9 mouse cellular contexts compared by ENCODE assay signal in genomic region chr16:4606431-4607084, GRCm38 (mm10). TPM values are rescaled to one million over a fixed set of nuclear protein-coding genes. Genes with fewer than 3 reads are reported as not detected.
DNase-seq lines count a peak whose midpoint lies in the region; ATAC-seq and TF ChIP-seq lines count a peak whose summit lies in the region.
"Had no signal": no experiment of that assay in that cellular context is flagged by ENCODE, and none has a peak within 500 bp of the region (broad histone marks: within the 10 kb centered on the region; RNA-seq: fewer than 3 reads in every experiment).

No protein-coding gene starts in this region.

- no peak overlapping the region for H3K9ac ChIP-seq in CH12.LX (ENCODE audit: insufficient read depth, low read depth)
- H3K9ac ChIP-seq in forebrain, postnatal 0 days, result peak overlapping the region; percentile 22; the same call in 1 of the 2 replicates
- peak overlapping the region; percentile 10; the same call in 1 of the 2 replicates for H3K9ac ChIP-seq in hindbrain, embryonic 12.5 days
- H3K9ac ChIP-seq in limb, embryonic 14.5 days (ENCODE audit: low read depth, low read length, severe bottlenecking), result no peak overlapping the region
- H3K9ac ChIP-seq in midbrain, embryonic 15.5 days, result no peak overlapping the region

- H3K4me2 ChIP-seq in CH12.LX (ENCODE audit: insufficient read depth, low read depth, poor library complexity, severe bottlenecking), result no peak overlapping the region
- H3K4me2 ChIP-seq in forebrain, postnatal 0 days (ENCODE audit: low read depth), result no peak overlapping the region
- no peak overlapping the region for H3K4me2 ChIP-seq in hindbrain, embryonic 12.5 days (replicated peaks)
- H3K4me2 ChIP-seq in limb, embryonic 14.5 days (replicated peaks; ENCODE audit: low read depth, low read length, severe bottlenecking), result no peak overlapping the region
- H3K4me2 ChIP-seq in midbrain, embryonic 15.5 days, result no peak overlapping the region

- H3K79me2 ChIP-seq in CH12.LX (replicated peaks; ENCODE audit: control insufficient read depth, extremely low read depth, insufficient read depth, poor library complexity, severe bottlenecking), result no peaks in the 10 kb centered on the region

- DNase-seq in CH12.LX (ENCODE audit: extremely low read depth) (no peak), R1 (ENCODE audit: low read depth, low spot score) (peak; percentile 43)
- peak; percentile 23 for DNase-seq in forebrain, postnatal 0 days
- no peak for DNase-seq in limb, embryonic 14.5 days (ENCODE audit: low spot score)
- DNase-seq in thymus, adult 18-20 months, result no peak

- no peak; the same call in 1 of the 2 replicates for ATAC-seq in forebrain, postnatal 0 days
- no peak for ATAC-seq in hindbrain, embryonic 12.5 days (ENCODE audit: low FRiP score)
- ATAC-seq in limb, embryonic 14.5 days (ENCODE audit: low FRiP score, low read depth), result no peak
- ATAC-seq in midbrain, embryonic 15.5 days (replicated peaks), result 0 out of 2 replicates have a peak, but pooled peaks have one; percentile 4
- no peak for ATAC-seq in monocyte, adult 5-6 weeks (replicated peaks; ENCODE audit: insufficient number of reproducible peaks, low FRiP score, low TSS enrichment, poor library complexity, severe bottlenecking)

- H3K4me3 ChIP-seq in CH12.LX (replicated peaks in 1 of 3; ENCODE audit: low read depth in 2 of 3, low read length in 2 of 3, poor library complexity in 1 of 3), result no peak overlapping the region
- no peak overlapping the region for H3K4me3 ChIP-seq in forebrain, postnatal 0 days (ENCODE audit: low read depth, low read length)
- no peak overlapping the region for H3K4me3 ChIP-seq in hindbrain, embryonic 12.5 days
- no peak overlapping the region for H3K4me3 ChIP-seq in limb, embryonic 14.5 days (replicated peaks; ENCODE audit: low read length)
- no peak overlapping the region for H3K4me3 ChIP-seq in midbrain, embryonic 15.5 days
- H3K4me3 ChIP-seq: erythroblast, embryonic 14.5 days had no signal

- dilution Hi-C loops in CH12.LX (cut with MboI; ENCODE audit: extremely low pct_ligation_motif_present, extremely low pct_unique_long_range_greater_than_20kb, low sequenced_read_pairs), result no loop called here

- H3K27ac ChIP-seq in CH12.LX (ENCODE audit: insufficient read depth, low read depth), result no peak overlapping the region
- H3K27ac ChIP-seq in forebrain, postnatal 0 days (ENCODE audit: low read depth, low read length), result no peak overlapping the region
- H3K27ac ChIP-seq in hindbrain, embryonic 12.5 days, result peak overlapping the region; percentile 37
- 0 out of 2 replicates have a peak overlapping the region, but pooled peaks have one; percentile 13 for H3K27ac ChIP-seq in limb, embryonic 14.5 days (replicated peaks; ENCODE audit: low read depth, low read length)
- peak overlapping the region; percentile 31; the same call in 1 of the 2 replicates for H3K27ac ChIP-seq in midbrain, embryonic 15.5 days

- WGBS in forebrain, postnatal 0 days, result 55% methylated on average over 5 of the region's 5 CpGs
- WGBS in hindbrain, embryonic 12.5 days, result 31% methylated on average over 5 of the region's 5 CpGs
- WGBS in limb, embryonic 14.5 days, result 37% methylated on average over 5 of the region's 5 CpGs
- WGBS in midbrain, embryonic 15.5 days, result 31% methylated on average over 5 of the region's 5 CpGs

- H3K36me3 ChIP-seq in CH12.LX (replicated peaks in 1 of 2; ENCODE audit: control insufficient read depth in 1 of 2, insufficient read depth in 1 of 2, low read length in 1 of 2), result peaks cover 5 to 15% of the 10 kb centered on the region in 2 experiments
- peaks cover 23% of the 10 kb centered on the region for H3K36me3 ChIP-seq in forebrain, postnatal 0 days (ENCODE audit: insufficient read depth)
- H3K36me3 ChIP-seq in hindbrain, embryonic 12.5 days, result peaks cover 27% of the 10 kb centered on the region
- peaks cover 30% of the 10 kb centered on the region for H3K36me3 ChIP-seq in limb, embryonic 14.5 days (ENCODE audit: control insufficient read depth, insufficient read depth, low read length)
- peaks cover 16% of the 10 kb centered on the region; the same call in 1 of the 2 replicates for H3K36me3 ChIP-seq in midbrain, embryonic 15.5 days (replicated peaks)

- in situ Hi-C loops in CH12.LX (cut with MboI; ENCODE audit: low pct_ligation_motif_present, low pct_unique_long_range_greater_than_20kb, low sequenced_read_pairs), result no loop called here

- no peaks in the 10 kb centered on the region for H3K27me3 ChIP-seq in CH12.LX (replicated peaks)
- no peaks in the 10 kb centered on the region for H3K27me3 ChIP-seq in forebrain, postnatal 0 days (ENCODE audit: insufficient read depth, low read length)
- no peaks in the 10 kb centered on the region for H3K27me3 ChIP-seq in hindbrain, embryonic 12.5 days
- no peaks in the 10 kb centered on the region for H3K27me3 ChIP-seq in limb, embryonic 14.5 days (ENCODE audit: control insufficient read depth, insufficient read depth, low read length)
- H3K27me3 ChIP-seq in midbrain, embryonic 15.5 days (replicated peaks), result no peaks in the 10 kb centered on the region

- no peaks in the 10 kb centered on the region for H3K9me3 ChIP-seq in CH12.LX (replicated peaks; ENCODE audit: low read length)
- no peaks in the 10 kb centered on the region for H3K9me3 ChIP-seq in forebrain, postnatal 0 days (ENCODE audit: low read length)
- no peaks in the 10 kb centered on the region for H3K9me3 ChIP-seq in hindbrain, embryonic 12.5 days (replicated peaks)
- no peaks in the 10 kb centered on the region for H3K9me3 ChIP-seq in limb, embryonic 14.5 days (ENCODE audit: control insufficient read depth, low read length)
- H3K9me3 ChIP-seq in midbrain, embryonic 15.5 days, result no peaks in the 10 kb centered on the region

- peak in 1 of 2 experiments; percentile 73; a peak in 2 of 4 replicates for TF ChIP-seq CTCF in CH12.LX (conservative IDR thresholded peaks at IDR 0.05 in 1 of 2, IDR thresholded peaks at IDR 0.05 in 1 of 2; ENCODE audit: low read depth in 2 of 2, low read length in 2 of 2)
- TF ChIP-seq CTCF in forebrain, postnatal 0 days (IDR thresholded peaks at IDR 0.05; ENCODE audit: low read depth), result peak; percentile 55

- no peak for TF ChIP-seq EP300 in CH12.LX (IDR thresholded peaks at IDR 0.05; ENCODE audit: low read length)

- peaks cover 5 to 7% of the 10 kb centered on the region in 2 experiments; a peak in 3 of 4 replicates for H3K4me1 ChIP-seq in CH12.LX (ENCODE audit: control insufficient read depth in 1 of 2, insufficient read depth in 2 of 2)
- H3K4me1 ChIP-seq in forebrain, postnatal 0 days (ENCODE audit: insufficient read depth), result no peaks in the 10 kb centered on the region
- peaks cover 65% of the 10 kb centered on the region for H3K4me1 ChIP-seq in hindbrain, embryonic 12.5 days
- peaks cover 63% of the 10 kb centered on the region for H3K4me1 ChIP-seq in limb, embryonic 14.5 days (ENCODE audit: control insufficient read depth, insufficient read depth, low read length)
- H3K4me1 ChIP-seq in midbrain, embryonic 15.5 days, result peaks cover 52% of the 10 kb centered on the region

- peak; percentile 56 for TF ChIP-seq RAD21 in CH12.LX (IDR thresholded peaks at IDR 0.05; ENCODE audit: low read depth, low read length)

- TF ChIP-seq POLR2A in CH12.LX (IDR thresholded peaks at IDR 0.05; ENCODE audit: low read depth, low read length), result no peak
- no peak for TF ChIP-seq POLR2A in limb, embryonic 14.5 days (IDR thresholded peaks at IDR 0.05; ENCODE audit: borderline replicate concordance, extremely low read depth, insufficient read depth, insufficient read length)

RNA-seq across cellular contexts. Expression of gene Glis2, which starts 12.0 kb away (rescaled TPM):
- 2.1 and 2.5 TPM in 2 replicates for total RNA-seq in CH12.LX (2012; rRNA removed)
- 0.39 and 0.59 TPM in 2 replicates for total RNA-seq in CH12.LX (2014; rRNA removed)
- polyA plus RNA-seq in CH12.LX (2012; ENCODE audit: insufficient read length, low read depth), result 3.2 and 3.3 TPM in 2 replicates
- total RNA-seq in forebrain, postnatal 0 days (2014; rRNA removed), result 13.3 and 15.2 TPM in 2 replicates
- polyA plus RNA-seq in forebrain, postnatal 0 days (2015; fragmentation: Nextera tagmentation; extraction: Ambion mirVana), result 7.1 and 11.6 TPM in 2 replicates
- 34.0 and 34.3 TPM in 2 replicates for polyA plus RNA-seq in hindbrain, embryonic 12.5 days (2016; fragmentation: Nextera tagmentation; extraction: Ambion mirVana)
- polyA plus RNA-seq in limb, embryonic 14.5 days (2012; rRNA removed), result 83.8 and 110 TPM in 2 replicates
- polyA plus RNA-seq in limb, embryonic 14.5 days (2014; fragmentation: Nextera tagmentation; extraction: Ambion mirVana), result 45.9 and 53.3 TPM in 2 replicates
- 12.3 and 17.3 TPM in 2 replicates for polyA plus RNA-seq in midbrain, embryonic 15.5 days (2015; fragmentation: Nextera tagmentation; extraction: Ambion mirVana)
- 0.19 to 0.76 TPM (median 0.64 TPM) in 3 replicates for total RNA-seq in monocyte, adult 5-6 weeks (2017)

RNA-seq across cellular contexts. Expression of gene Pam16, which starts 18.2 kb away (rescaled TPM):
- total RNA-seq in CH12.LX (2012; rRNA removed), result 152 and 158 TPM in 2 replicates
- total RNA-seq in CH12.LX (2014; rRNA removed), result 93.3 and 103 TPM in 2 replicates
- 11.6 and 38.2 TPM in 2 replicates for polyA plus RNA-seq in CH12.LX (2012; ENCODE audit: insufficient read length, low read depth)
- 52.2 and 54.5 TPM in 2 replicates for total RNA-seq in forebrain, postnatal 0 days (2014; rRNA removed)
- 138 and 161 TPM in 2 replicates for polyA plus RNA-seq in forebrain, postnatal 0 days (2015; fragmentation: Nextera tagmentation; extraction: Ambion mirVana)
- 112 and 119 TPM in 2 replicates for polyA plus RNA-seq in hindbrain, embryonic 12.5 days (2016; fragmentation: Nextera tagmentation; extraction: Ambion mirVana)
- polyA plus RNA-seq in limb, embryonic 14.5 days (2012; rRNA removed), result 72.7 and 80.1 TPM in 2 replicates
- 92.5 and 94.1 TPM in 2 replicates for polyA plus RNA-seq in limb, embryonic 14.5 days (2014; fragmentation: Nextera tagmentation; extraction: Ambion mirVana)
- 139 and 154 TPM in 2 replicates for polyA plus RNA-seq in midbrain, embryonic 15.5 days (2015; fragmentation: Nextera tagmentation; extraction: Ambion mirVana)
- 5.1 to 18.7 TPM (median 14.8 TPM) in 3 replicates for total RNA-seq in monocyte, adult 5-6 weeks (2017)

RNA-seq across cellular contexts. Expression of gene Vasn, which starts 33.2 kb away (rescaled TPM):
- total RNA-seq in CH12.LX (2012; rRNA removed) (1.4 and 2.0 TPM in 2 replicates), CH12.LX (2014; rRNA removed) (2.2 TPM in 2 replicates)
- polyA plus RNA-seq in CH12.LX (2012; ENCODE audit: insufficient read length, low read depth), result 4.1 and 5.0 TPM in 2 replicates
- total RNA-seq in forebrain, postnatal 0 days (2014; rRNA removed), result 5.5 and 6.5 TPM in 2 replicates
- 3.0 and 3.6 TPM in 2 replicates for polyA plus RNA-seq in forebrain, postnatal 0 days (2015; fragmentation: Nextera tagmentation; extraction: Ambion mirVana)
- 16.3 and 18.0 TPM in 2 replicates for polyA plus RNA-seq in hindbrain, embryonic 12.5 days (2016; fragmentation: Nextera tagmentation; extraction: Ambion mirVana)
- 75.7 and 117 TPM in 2 replicates for polyA plus RNA-seq in limb, embryonic 14.5 days (2012; rRNA removed)
- polyA plus RNA-seq in limb, embryonic 14.5 days (2014; fragmentation: Nextera tagmentation; extraction: Ambion mirVana), result 35.7 and 36.8 TPM in 2 replicates
- polyA plus RNA-seq in midbrain, embryonic 15.5 days (2015; fragmentation: Nextera tagmentation; extraction: Ambion mirVana), result 5.2 and 5.8 TPM in 2 replicates
- 0.19 to 0.43 TPM (median 0.39 TPM) in 3 replicates for total RNA-seq in monocyte, adult 5-6 weeks (2017)

RNA-seq across cellular contexts. Expression of gene Dnaja3, which starts 33.2 kb away (rescaled TPM):
- total RNA-seq in CH12.LX (2012; rRNA removed) (80.4 and 81.8 TPM in 2 replicates), CH12.LX (2014; rRNA removed) (85.1 and 85.3 TPM in 2 replicates)
- polyA plus RNA-seq in CH12.LX (2012; ENCODE audit: insufficient read length, low read depth), result 51.5 and 56.6 TPM in 2 replicates
- total RNA-seq in forebrain, postnatal 0 days (2014; rRNA removed), result 47.2 and 51.5 TPM in 2 replicates
- polyA plus RNA-seq in forebrain, postnatal 0 days (2015; fragmentation: Nextera tagmentation; extraction: Ambion mirVana), result 37.5 and 48.6 TPM in 2 replicates
- 56.2 and 56.9 TPM in 2 replicates for polyA plus RNA-seq in hindbrain, embryonic 12.5 days (2016; fragmentation: Nextera tagmentation; extraction: Ambion mirVana)
- 27.0 and 30.2 TPM in 2 replicates for polyA plus RNA-seq in limb, embryonic 14.5 days (2012; rRNA removed)
- polyA plus RNA-seq in limb, embryonic 14.5 days (2014; fragmentation: Nextera tagmentation; extraction: Ambion mirVana), result 52.4 and 54.7 TPM in 2 replicates
- 62.1 and 65.5 TPM in 2 replicates for polyA plus RNA-seq in midbrain, embryonic 15.5 days (2015; fragmentation: Nextera tagmentation; extraction: Ambion mirVana)
- total RNA-seq in monocyte, adult 5-6 weeks (2017), result 25.9 to 34.1 TPM (median 26.3 TPM) in 3 replicates

RNA-seq across cellular contexts. Expression of gene Tfap4, which starts 46.9 kb away (rescaled TPM):
- total RNA-seq in CH12.LX (2012; rRNA removed) (23.5 and 27.5 TPM in 2 replicates), CH12.LX (2014; rRNA removed) (24.0 and 25.0 TPM in 2 replicates)
- 43.3 and 46.6 TPM in 2 replicates for polyA plus RNA-seq in CH12.LX (2012; ENCODE audit: insufficient read length, low read depth)
- total RNA-seq in forebrain, postnatal 0 days (2014; rRNA removed), result 9.1 and 10.2 TPM in 2 replicates
- 6.4 and 8.0 TPM in 2 replicates for polyA plus RNA-seq in forebrain, postnatal 0 days (2015; fragmentation: Nextera tagmentation; extraction: Ambion mirVana)
- polyA plus RNA-seq in hindbrain, embryonic 12.5 days (2016; fragmentation: Nextera tagmentation; extraction: Ambion mirVana), result 13.1 and 13.8 TPM in 2 replicates
- 29.9 and 31.5 TPM in 2 replicates for polyA plus RNA-seq in limb, embryonic 14.5 days (2012; rRNA removed)
- polyA plus RNA-seq in limb, embryonic 14.5 days (2014; fragmentation: Nextera tagmentation; extraction: Ambion mirVana), result 19.6 and 22.8 TPM in 2 replicates
- polyA plus RNA-seq in midbrain, embryonic 15.5 days (2015; fragmentation: Nextera tagmentation; extraction: Ambion mirVana), result 8.1 and 8.4 TPM in 2 replicates
- total RNA-seq in monocyte, adult 5-6 weeks (2017), result 2.7 to 14.0 TPM (median 4.0 TPM) in 3 replicates

Comparison
In these comparisons a context has a peak if more than half of its experiments do, and no peak if none do; other contexts are left out.
1. DNase-seq: peak in R1 (single experiment) and forebrain, postnatal 0 days (single experiment); none in CH12.LX (single experiment), limb, embryonic 14.5 days (single experiment) and thymus, adult 18-20 months (0 of 2).
2. H3K27ac ChIP-seq: peak in hindbrain, embryonic 12.5 days (single experiment), limb, embryonic 14.5 days (single experiment) and midbrain, embryonic 15.5 days (single experiment); none in CH12.LX (single experiment) and forebrain, postnatal 0 days (single experiment).
3. H3K9ac ChIP-seq: peak in forebrain, postnatal 0 days (single experiment) and hindbrain, embryonic 12.5 days (single experiment); none in CH12.LX (single experiment), limb, embryonic 14.5 days (single experiment) and midbrain, embryonic 15.5 days (single experiment).